Mouse (Mus musculus) G1E (cell line): ENCODE measurements around the gene Thap4. TPM values are rescaled to one million over a fixed set of nuclear protein-coding genes. Genes with fewer than 3 reads are reported as not detected.
"Not testable (repeated sequence)": the region's sequence is repeated elsewhere in the genome, so short reads cannot be mapped to it uniquely, and the experiment has no call there.

Experiments
- ATAC-seq: 2 replicates; pipeline ENCODE4 v1.8.0; 2016; ENCODE audit warnings: mild to moderate bottlenecking; ENCODE audit not compliant: insufficient number of reproducible peaks, poor library complexity, low FRiP score, severe bottlenecking; ENCODE audit errors: extremely low read depth
- DNase-seq: peaks from one replicate; pipeline ENCODE4 v3.0.0; 2012; ENCODE audit warnings: low spot score
- H3K27me3 ChIP-seq: 2 replicates; pipeline ENCODE4 v1.6.1; 2012; ENCODE audit warnings: mild to moderate bottlenecking, low read length, inconsistent platforms; ENCODE audit not compliant: insufficient read depth
- H3K36me3 ChIP-seq: replicated peaks from 2 replicates; pipeline ENCODE3; 2012; ENCODE audit warnings: mild to moderate bottlenecking, inconsistent platforms
- H3K4me1 ChIP-seq: 2 replicates; pipeline ENCODE4 v1.6.1; 2012; ENCODE audit warnings: low read depth, low read length, inconsistent platforms, mixed read lengths; ENCODE audit not compliant: insufficient read depth
- H3K4me3 ChIP-seq: 2 replicates; pipeline ENCODE4 v1.5.1; 2012; ENCODE audit warnings: low read depth, mild to moderate bottlenecking, inconsistent platforms, low read length, moderate library complexity, mixed read lengths
- H3K9me3 ChIP-seq: replicated peaks from 2 replicates; pipeline ENCODE4 v1.6.1; 2012; ENCODE audit warnings: inconsistent platforms
- CTCF ChIP-seq: IDR thresholded peaks from 2 replicates; pipeline ENCODE4 v1.5.1; 2012; ENCODE audit warnings: low read depth, low read length, inconsistent platforms, mixed read lengths
- GATA1 ChIP-seq: IDR thresholded peaks from 2 replicates; pipeline ENCODE4 v1.6.1; 2012; ENCODE audit warnings: borderline replicate concordance, low read length, inconsistent platforms, mixed read lengths
- GATA2 ChIP-seq: IDR thresholded peaks from 2 replicates; pipeline ENCODE4 v1.6.1; 2012; ENCODE audit warnings: low read depth, low read length, inconsistent platforms, borderline replicate concordance
- POLR2AphosphoS5 ChIP-seq: IDR thresholded peaks from 2 replicates; pipeline ENCODE4 v1.6.1; 2012; ENCODE audit warnings: low read depth, low read length, inconsistent platforms; ENCODE audit not compliant: insufficient replicate concordance
- TAL1 ChIP-seq: conservative IDR thresholded peaks from 2 replicates; pipeline ENCODE4 v1.6.1; 2012; ENCODE audit warnings: low read depth, low read length, inconsistent platforms, mixed read lengths
- polyA plus RNA-seq: library from polyadenylated mRNA; stranded (reverse); fragments of >175 nt; gene quantifications from 2 replicates; pipeline ENCODE4 v1.2.3, GENCODE M21; 2012
- total RNA-seq, 2 experiments: library from RNA; stranded (forward) in 1 of 2; stranded (reverse) in 1 of 2; fragments of 200-1000 nt in 1 of 2; fragments of >200 nt in 1 of 2; fragmentation: Nextera tagmentation in 1 of 2; gene quantifications; 2 replicates each; pipeline ENCODE4 v1.2.3; 2014 to 2017

Thap4 gene
- total and polyA plus RNA-seq, 3 experiments = 27.9 to 71.1 (median 39.4) TPM

DNA sequence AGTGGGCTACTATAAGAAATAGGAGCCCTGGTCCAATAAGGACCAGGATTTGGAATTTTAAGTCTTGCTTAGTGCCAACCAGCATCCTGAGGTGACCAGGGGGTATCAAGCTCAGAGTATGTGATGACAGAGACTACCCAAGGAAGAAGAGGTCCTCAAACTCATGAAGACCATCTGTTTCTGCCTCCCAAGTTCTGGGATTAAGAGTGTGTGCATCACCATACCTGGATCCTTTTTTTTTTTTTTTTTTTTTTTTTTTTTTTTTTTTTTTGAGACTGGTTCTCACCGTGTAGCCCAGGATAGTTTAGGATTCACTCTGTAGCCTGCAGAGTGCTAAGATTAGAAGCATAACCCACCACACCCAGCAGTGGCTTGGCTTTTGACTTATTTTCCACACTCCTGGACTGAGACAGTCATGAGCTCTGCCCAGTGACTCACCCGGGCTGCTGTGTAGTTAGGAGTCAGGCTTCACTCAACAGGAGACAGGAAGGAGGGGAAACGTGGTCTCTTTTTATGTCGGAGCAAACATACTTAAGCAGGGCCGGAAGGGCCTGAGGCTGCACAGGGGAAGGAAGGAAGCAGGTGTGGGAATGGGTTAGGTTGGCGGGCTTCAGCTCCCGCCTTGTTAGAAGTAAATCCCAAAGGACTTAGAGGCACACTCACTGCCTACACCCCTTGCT lies 74.6 kb downstream of the Thap4 start:
- Histone ChIP-seq H3K4me1 (peaks cover 3% of the 10 kb centered on the region; the same call in 1 of the 2 replicates), H3K27me3 (peaks cover 16% of the 10 kb centered on the region), H3K36me3 (no peaks in the 10 kb centered on the region), H3K9me3 (no peaks in the 10 kb centered on the region), H3K4me3 (no peak overlapping the region)
- DNase-seq (no peak), ATAC-seq (no peak)
- TF ChIP-seq TAL1 (no peak), POLR2AphosphoS5 (no peak), GATA1 (no peak), CTCF (no peak), GATA2 (no peak)

DNA sequence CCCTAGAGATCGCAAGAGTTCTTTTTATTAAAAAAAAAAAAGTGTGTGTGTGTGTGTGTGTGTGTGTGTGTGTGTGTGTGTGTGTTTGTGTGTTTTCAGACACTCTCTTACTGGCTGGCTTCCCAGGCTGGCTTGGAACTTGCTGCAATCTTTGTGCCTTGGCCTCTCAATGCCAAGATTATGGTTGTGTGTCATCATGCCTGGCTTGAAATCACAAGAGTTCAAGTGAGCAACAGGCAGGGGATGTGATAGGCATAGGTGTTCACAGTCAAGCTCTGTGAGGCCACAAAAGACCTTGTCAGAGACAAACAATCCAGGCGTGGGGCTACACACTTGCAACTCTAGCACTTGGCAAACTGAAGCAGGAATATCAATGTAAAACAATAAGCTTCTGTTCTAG lies 76.3 kb downstream of the Thap4 start:
- ATAC-seq (no peak), DNase-seq (no peak)
- no peaks in the 10 kb centered on the region for H3K36me3 ChIP-seq
- H3K27me3 ChIP-seq = peaks cover 17% of the 10 kb centered on the region
- H3K4me1 ChIP-seq = peaks cover 3% of the 10 kb centered on the region; the same call in 1 of the 2 replicates
- no peak for TF ChIP-seq GATA1
- no peak for TF ChIP-seq CTCF
- TF ChIP-seq GATA2 = no peak
- no peak for TF ChIP-seq POLR2AphosphoS5
- no peak for TF ChIP-seq TAL1
- peaks cover 2% of the 10 kb centered on the region; the same call in 1 of the 2 replicates for H3K9me3 ChIP-seq
- no peak overlapping the region for H3K4me3 ChIP-seq

DNA sequence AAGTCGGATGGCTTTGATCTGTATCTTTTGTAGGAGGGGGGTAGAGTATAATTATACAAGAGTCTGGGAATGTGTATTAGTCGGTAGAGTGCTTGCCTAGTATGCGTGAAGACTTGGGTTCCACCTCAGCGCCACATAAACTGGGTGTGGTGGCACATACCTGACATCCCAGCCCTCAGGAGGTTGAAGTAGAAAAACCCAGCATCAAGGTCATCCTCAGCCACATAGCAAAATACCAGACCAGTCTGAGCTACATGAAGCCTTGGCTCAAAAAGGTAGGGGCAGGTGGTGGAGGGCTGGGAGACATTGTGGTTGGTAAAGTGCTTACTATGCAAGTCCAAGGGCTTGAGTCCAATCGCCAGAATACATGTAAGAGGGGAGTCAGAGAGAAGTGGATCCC lies 82.0 kb downstream of the Thap4 start:
- H3K4me3 ChIP-seq = no peak overlapping the region

GRCm38 (mm10) chr1:93669941-93670340 lies 84.7 kb downstream of the Thap4 start:
- peaks cover 38% of the 10 kb centered on the region for H3K27me3 ChIP-seq
- DNase-seq = no peak
- ATAC-seq = no peak
- H3K4me1 ChIP-seq = peaks cover 16% of the 10 kb centered on the region
- TF ChIP-seq POLR2AphosphoS5 = no peak
- no peak for TF ChIP-seq GATA2
- no peak for TF ChIP-seq CTCF
- TF ChIP-seq TAL1 = no peak
- TF ChIP-seq GATA1 = no peak
- H3K36me3 ChIP-seq = no peaks in the 10 kb centered on the region
- peaks cover 2% of the 10 kb centered on the region; the same call in 1 of the 2 replicates for H3K9me3 ChIP-seq
- no peak overlapping the region for H3K4me3 ChIP-seq

More for the DNA sequence above, 82.0 kb downstream of the Thap4 start:
- peaks cover 2% of the 10 kb centered on the region; the same call in 1 of the 2 replicates for H3K9me3 ChIP-seq
- ATAC-seq (no peak), DNase-seq (no peak)
- no peaks in the 10 kb centered on the region for H3K36me3 ChIP-seq
- no peak for TF ChIP-seq GATA1
- TF ChIP-seq CTCF = no peak
- no peak for TF ChIP-seq TAL1
- no peak for TF ChIP-seq GATA2
- TF ChIP-seq POLR2AphosphoS5 = no peak
- H3K4me1 ChIP-seq = peaks cover 16% of the 10 kb centered on the region
- H3K27me3 ChIP-seq = peaks cover 16% of the 10 kb centered on the region

GRCm38 (mm10) chr1:93668791-93669548 lies 85.7 kb downstream of the Thap4 start:
- Histone ChIP-seq H3K36me3 (no peaks in the 10 kb centered on the region), H3K4me3 (peak overlapping the region; percentile 42), H3K27me3 (peaks cover 40% of the 10 kb centered on the region), H3K9me3 (peaks cover under 1% of the 10 kb centered on the region; the same call in 1 of the 2 replicates), H3K4me1 (peaks cover 16% of the 10 kb centered on the region)
- DNase-seq (peak; percentile 74), ATAC-seq (peak; percentile 69)
- TF ChIP-seq TAL1 (no peak), CTCF (peak; percentile 43; the same call in 1 of the 2 replicates), GATA1 (no peak)

DNA sequence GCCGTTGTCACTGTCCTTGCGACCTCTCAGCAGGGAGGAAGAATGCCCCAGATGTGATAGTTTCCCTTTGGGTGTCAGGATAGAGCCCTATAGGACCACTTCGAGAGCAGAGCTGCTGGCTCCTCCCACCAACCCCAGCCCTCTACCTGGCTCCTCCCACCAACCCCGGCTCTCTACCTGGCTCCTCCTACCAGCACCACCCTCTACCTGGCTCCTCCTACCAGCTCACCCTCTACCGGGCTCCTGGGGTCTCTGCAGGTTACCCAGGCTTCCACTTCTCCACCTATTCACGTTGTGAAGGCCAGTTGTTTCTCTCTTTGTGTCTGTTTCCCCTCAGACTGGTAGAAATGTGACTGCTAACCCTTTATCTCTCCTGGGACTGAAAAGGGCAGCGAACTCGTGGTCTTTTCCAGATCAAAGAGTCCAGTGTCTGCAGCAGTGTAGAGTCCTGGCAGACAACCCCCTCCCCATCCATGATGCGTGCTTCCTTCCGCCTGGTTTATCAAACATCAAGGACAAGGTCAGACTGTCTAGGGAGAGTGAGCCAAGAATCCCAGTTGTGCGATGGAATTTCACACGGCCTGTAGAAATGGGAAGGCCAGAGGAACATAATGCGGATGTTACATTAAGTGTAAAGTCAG lies 86.8 kb downstream of the Thap4 start:
- Histone ChIP-seq H3K4me1 (peaks cover 16% of the 10 kb centered on the region), H3K4me3 (no peak overlapping the region), H3K9me3 (no peaks in the 10 kb centered on the region), H3K36me3 (no peaks in the 10 kb centered on the region), H3K27me3 (peaks cover 41% of the 10 kb centered on the region)
- no peak for TF ChIP-seq CTCF
- no peak for TF ChIP-seq GATA2
- no peak for TF ChIP-seq POLR2AphosphoS5
- TF ChIP-seq GATA1 = no peak
- TF ChIP-seq TAL1 = no peak
- ATAC-seq = peak; percentile 43; the same call in 1 of the 2 replicates
- peak; percentile 33 for DNase-seq

DNA sequence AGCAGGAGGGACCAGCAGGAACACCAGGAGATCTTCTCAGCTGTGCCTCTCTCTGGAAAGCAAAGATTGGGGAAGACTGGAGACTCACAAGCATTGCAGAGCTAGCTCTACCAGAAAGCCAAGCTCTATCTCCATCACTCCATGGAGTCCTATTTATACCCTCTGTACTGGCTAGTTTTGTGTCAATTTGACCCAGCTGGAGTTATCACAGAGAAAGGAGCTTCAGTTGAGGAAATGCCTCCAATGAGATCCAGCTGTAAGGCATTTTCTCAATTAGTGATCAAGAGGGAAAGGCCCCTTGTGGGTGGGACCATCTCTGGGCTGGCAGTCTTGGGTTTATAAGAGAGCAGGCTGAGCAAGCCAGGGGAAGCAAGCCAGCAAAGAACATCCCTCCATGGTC lies 96.1 kb downstream of the Thap4 start, which contains the start of gene Stk25:
TSS of gene Stk25 (minus strand) at position 101 of the 400 bp plus-strand sequence.
- not testable (repeated sequence) for H3K4me3 ChIP-seq, H3K9me3 ChIP-seq, H3K4me1 ChIP-seq, DNase-seq, H3K36me3 ChIP-seq, ATAC-seq
- H3K27me3 ChIP-seq = peaks cover 35% of the 10 kb centered on the region
